Mouse (Mus musculus): ENCODE results near the gene Kctd12. TPM values are rescaled to one million over a fixed set of nuclear protein-coding genes. Genes with fewer than 3 reads are reported as not detected.

Kctd12 gene
- total RNA-seq, 2 experiments from 2014 or later = 44.8 to 54.3 TPM

GRCm38 (mm10) chr14:102962019-102962418, 20.4 kb downstream of the Kctd12 start:
- Histone ChIP-seq H3K27ac (no peak overlapping the region), H3K4me3 (no peak overlapping the region)
- intact Hi-C loops (cut with DNase I) = loop anchor here (5.0 kb wide), 1 partner anchor 65 kb away; no protein-coding TSS in a partner anchor
- DNase-seq (ENCODE audit: extremely low spot score in 1 of 2, low spot score in 2 of 2) = no peak
- TF ChIP-seq CTCF (IDR thresholded peaks at IDR 0.05) = no peak

- intact Hi-C loops (cut with DNase I) = no loop called here
Observed at GRCm38 (mm10) chr14:102953511-102953910, 28.9 kb downstream of the Kctd12 start.

GRCm38 (mm10) chr14:102951974-102952373, 30.5 kb downstream of the Kctd12 start:
- Histone ChIP-seq H3K4me3 (no peak overlapping the region), H3K27ac (no peak overlapping the region)
- DNase-seq (ENCODE audit: extremely low spot score in 1 of 2, low spot score in 2 of 2) = no peak
- intact Hi-C loops (cut with DNase I) = no loop called here
- TF ChIP-seq CTCF (IDR thresholded peaks at IDR 0.05) = no peak

More at GRCm38 (mm10) chr14:102953511-102953910, 28.9 kb downstream of the Kctd12 start:
- Histone ChIP-seq H3K27ac (no peak overlapping the region), H3K4me3 (no peak overlapping the region)
- DNase-seq (ENCODE audit: extremely low spot score in 1 of 2, low spot score in 2 of 2) = no peak
- no peak for TF ChIP-seq CTCF (IDR thresholded peaks at IDR 0.05)

GRCm38 (mm10) chr14:102947796-102948195, 34.6 kb downstream of the Kctd12 start:
- no peak for TF ChIP-seq CTCF (IDR thresholded peaks at IDR 0.05)
- DNase-seq (ENCODE audit: extremely low spot score in 1 of 2, low spot score in 2 of 2) = no peak
- Histone ChIP-seq H3K27ac (no peak overlapping the region), H3K4me3 (no peak overlapping the region)
- intact Hi-C loops (cut with DNase I) = no loop called here

GRCm38 (mm10) chr14:102942222-102942843, 40.1 kb downstream of the Kctd12 start:
- no peak for TF ChIP-seq CTCF (IDR thresholded peaks at IDR 0.05)
- H3K4me3 ChIP-seq = no peak overlapping the region
- no peak overlapping the region for H3K27ac ChIP-seq
- no peak for DNase-seq (ENCODE audit: extremely low spot score in 1 of 2, low spot score in 2 of 2)
- intact Hi-C loops (cut with DNase I) = no loop called here

- Histone ChIP-seq H3K4me3 (no peak overlapping the region), H3K27ac (no peak overlapping the region)
- TF ChIP-seq CTCF (IDR thresholded peaks at IDR 0.05) = no peak
- intact Hi-C loops (cut with DNase I) = no loop called here
- DNase-seq (ENCODE audit: extremely low spot score in 1 of 2, low spot score in 2 of 2) = no peak
Observed at GRCm38 (mm10) chr14:102934878-102935277, 47.6 kb downstream of the Kctd12 start.

- DNase-seq (ENCODE audit: extremely low spot score in 1 of 2, low spot score in 2 of 2) = no peak
- no peak overlapping the region for H3K4me3 ChIP-seq
- intact Hi-C loops (cut with DNase I) = no loop called here
- no peak for TF ChIP-seq CTCF (IDR thresholded peaks at IDR 0.05)
- no peak overlapping the region for H3K27ac ChIP-seq
Observed at GRCm38 (mm10) chr14:102930933-102931332, 51.5 kb downstream of the Kctd12 start.

GRCm38 (mm10) chr14:102929545-102929944, 52.9 kb downstream of the Kctd12 start:
- intact Hi-C loops (cut with DNase I) = no loop called here
- no peak for TF ChIP-seq CTCF (IDR thresholded peaks at IDR 0.05)
- DNase-seq (ENCODE audit: extremely low spot score in 1 of 2, low spot score in 2 of 2) = no peak
- H3K4me3 ChIP-seq = no peak overlapping the region
- H3K27ac ChIP-seq = no peak overlapping the region

- no peak for TF ChIP-seq CTCF (IDR thresholded peaks at IDR 0.05)
- no peak overlapping the region for H3K4me3 ChIP-seq
- no peak for DNase-seq (ENCODE audit: extremely low spot score in 1 of 2, low spot score in 2 of 2)
- H3K27ac ChIP-seq = no peak overlapping the region
- intact Hi-C loops (cut with DNase I) = no loop called here
Observed at GRCm38 (mm10) chr14:102927847-102928466, 54.5 kb downstream of the Kctd12 start.

Small RNA genes lying within 50 kb of the gene (microRNA-seq; reads per million reads assigned to microRNA genes)
- 1.9 reads per million in 2 experiments for gene Mir5130

Other genes with a start within 250 kb of the Kctd12 start
- gene Acod1, start 64.3 kb upstream of the Kctd12 start, total RNA-seq (2021) = not detected
- gene Cln5, start 87.6 kb upstream of the Kctd12 start, total RNA-seq (2021) = 10 to 100 TPM in 1 of 2 experiments, 1 to 10 TPM in 1; 7.7 to 11.6 TPM
- gene Fbxl3, start 116.9 kb upstream of the Kctd12 start, total RNA-seq (2021) = 100 to 1,000 TPM in 1 of 2 experiments, 10 to 100 TPM in 1; 99.8 to 105 TPM